Mouse (Mus musculus) 3T3-L1 (cell line): ENCODE data around the gene Gpr63.
"Not testable (repeated sequence)": the region's sequence is repeated elsewhere in the genome, so short reads cannot be mapped to it uniquely, and the experiment has no call there.

Source experiments
- DNase-seq: peaks from one replicate; pipeline ENCODE4 v3.0.0-alpha.2; 2015; ENCODE audit warnings: low read depth, low spot score

Gpr63 gene

GRCm38 (mm10) chr4:24966299-24966991 lies at the start of gene Gpr63:
Gpr63 (plus strand) TSS chr4:24966407.
- peak; percentile 70 for DNase-seq

- no peak for DNase-seq
Measured at GRCm38 (mm10) chr4:24920006-24920577, 46.1 kb upstream of the Gpr63 start.

GRCm38 (mm10) chr4:24924726-24925125 lies 41.5 kb upstream of the Gpr63 start:
- DNase-seq, result no peak

GRCm38 (mm10) chr4:24928260-24928780 lies 37.9 kb upstream of the Gpr63 start:
- DNase-seq, result peak; percentile 81

GRCm38 (mm10) chr4:24928926-24929325 lies 37.3 kb upstream of the Gpr63 start:
- no peak for DNase-seq

GRCm38 (mm10) chr4:24942728-24943424 lies 23.3 kb upstream of the Gpr63 start:
- no peak for DNase-seq

- no peak for DNase-seq
Measured at GRCm38 (mm10) chr4:24965918-24966298, 299 bp upstream of the Gpr63 start.

- DNase-seq, result peak; percentile 16
Measured at GRCm38 (mm10) chr4:24967251-24967650, 1.0 kb downstream of the Gpr63 start.

- no peak for DNase-seq
Measured at GRCm38 (mm10) chr4:24978589-24978988, 12.4 kb downstream of the Gpr63 start.

- no peak for DNase-seq
Measured at GRCm38 (mm10) chr4:24985612-24986011, 19.4 kb downstream of the Gpr63 start.

- DNase-seq, result no peak
Measured at GRCm38 (mm10) chr4:24991475-24991874, 25.3 kb downstream of the Gpr63 start.

GRCm38 (mm10) chr4:25009328-25009727 lies 43.1 kb downstream of the Gpr63 start:
- not testable (repeated sequence) for DNase-seq

- no peak for DNase-seq
Measured at GRCm38 (mm10) chr4:25011780-25012179, 45.6 kb downstream of the Gpr63 start.

- DNase-seq, result no peak
Measured at GRCm38 (mm10) chr4:25012726-25013125, 46.5 kb downstream of the Gpr63 start.

- no peak for DNase-seq
Measured at GRCm38 (mm10) chr4:25015017-25015655, 48.9 kb downstream of the Gpr63 start.

GRCm38 (mm10) chr4:25028252-25028651 lies 62.0 kb downstream of the Gpr63 start:
- no peak for DNase-seq

GRCm38 (mm10) chr4:25028752-25029151 lies 62.5 kb downstream of the Gpr63 start:
- no peak for DNase-seq

GRCm38 (mm10) chr4:25029875-25030274 lies 63.7 kb downstream of the Gpr63 start:
- DNase-seq, result no peak

- peak; percentile 9 for DNase-seq
Measured at GRCm38 (mm10) chr4:25035158-25035791, 69.1 kb downstream of the Gpr63 start.

GRCm38 (mm10) chr4:25035806-25036205 lies 69.6 kb downstream of the Gpr63 start:
- DNase-seq, result no peak

GRCm38 (mm10) chr4:25037260-25037659 lies 71.1 kb downstream of the Gpr63 start:
- no peak for DNase-seq

GRCm38 (mm10) chr4:25055541-25055940 lies 89.3 kb downstream of the Gpr63 start:
- not testable (repeated sequence) for DNase-seq
